Mouse (Mus musculus): Measurements from ENCODE around the gene Eif4b.

Eif4b gene

DNA sequence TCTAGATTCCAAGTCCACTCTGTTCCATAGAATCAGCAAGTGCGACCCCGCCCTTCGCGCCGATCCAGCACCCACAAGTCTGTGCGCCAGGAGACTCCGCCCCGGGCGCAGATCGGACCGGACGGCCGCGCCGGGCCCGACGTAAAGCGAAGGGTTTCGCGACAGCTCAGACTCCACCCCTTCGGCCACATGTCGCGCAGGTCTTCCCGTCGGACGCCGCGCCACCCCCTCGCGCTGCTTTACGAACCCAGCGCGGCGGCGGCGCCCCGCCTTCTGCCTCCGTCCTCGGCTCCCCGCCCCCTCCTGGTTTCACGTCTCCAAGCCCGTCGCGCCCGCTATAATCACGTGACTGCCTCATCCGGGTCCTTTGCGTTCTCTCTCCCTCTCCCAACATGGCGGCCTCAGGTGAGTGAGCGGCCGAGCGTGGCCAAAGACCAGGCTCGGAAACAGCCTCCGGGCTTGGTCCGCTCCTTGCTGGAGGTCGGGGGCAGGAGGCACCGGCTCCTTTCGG, at the start of gene Eif4b:
Eif4b (plus strand) TSS at position 215 of the 511 bp plus-strand sequence.
- DNase-seq (ENCODE audit: low spot score), result peak; percentile 99

DNA sequence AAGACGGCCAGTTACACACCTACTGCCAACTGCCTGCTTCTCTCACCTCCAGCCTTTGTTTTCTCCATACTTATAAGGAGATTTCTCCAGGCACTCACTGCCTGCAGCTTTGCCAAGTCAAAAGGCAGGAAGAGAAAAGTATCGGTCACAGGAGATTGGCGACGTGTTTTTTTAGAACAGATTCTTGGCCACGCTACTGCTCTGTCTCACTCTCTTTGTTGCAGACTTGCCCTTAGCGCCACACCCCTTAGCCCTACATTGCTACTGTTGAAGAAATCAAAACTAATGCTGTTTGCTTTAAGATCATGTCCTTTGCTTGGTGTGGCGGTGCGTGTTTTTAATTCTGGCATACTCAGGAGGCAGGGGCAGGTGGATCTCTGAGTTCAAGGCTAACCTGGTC, 49.7 kb upstream of the Eif4b start:
- DNase-seq (ENCODE audit: low spot score), result no peak

GRCm38 (mm10) chr15:102025136-102025872, 48.3 kb upstream of the Eif4b start:
- DNase-seq (ENCODE audit: low spot score), result no peak

GRCm38 (mm10) chr15:102026430-102026829, 47.1 kb upstream of the Eif4b start:
- DNase-seq (ENCODE audit: low spot score), result no peak

DNA sequence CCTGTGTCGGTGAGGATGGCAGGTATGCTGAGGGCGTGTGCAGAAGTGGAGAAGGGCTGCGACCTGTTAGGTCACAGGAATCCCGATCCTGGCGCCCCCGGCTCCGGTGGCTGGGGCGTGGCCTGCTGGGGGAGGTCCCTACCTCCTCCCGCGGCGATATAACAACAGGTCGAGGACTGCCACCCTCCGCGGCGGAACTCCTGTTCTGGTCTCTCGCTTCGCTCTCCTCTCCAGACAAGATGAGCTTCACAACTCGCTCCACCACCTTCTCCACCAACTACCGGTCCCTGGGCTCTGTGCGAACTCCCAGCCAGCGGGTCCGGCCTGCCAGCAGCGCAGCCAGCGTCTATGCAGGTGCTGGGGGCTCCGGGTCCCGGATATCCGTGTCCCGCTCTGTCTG, 45.5 kb upstream of the Eif4b start, which contains the start of gene Krt18:
Krt18 (plus strand) TSS at position 141 of the 400 bp plus-strand sequence.
- no peak for DNase-seq (ENCODE audit: low spot score)

DNA sequence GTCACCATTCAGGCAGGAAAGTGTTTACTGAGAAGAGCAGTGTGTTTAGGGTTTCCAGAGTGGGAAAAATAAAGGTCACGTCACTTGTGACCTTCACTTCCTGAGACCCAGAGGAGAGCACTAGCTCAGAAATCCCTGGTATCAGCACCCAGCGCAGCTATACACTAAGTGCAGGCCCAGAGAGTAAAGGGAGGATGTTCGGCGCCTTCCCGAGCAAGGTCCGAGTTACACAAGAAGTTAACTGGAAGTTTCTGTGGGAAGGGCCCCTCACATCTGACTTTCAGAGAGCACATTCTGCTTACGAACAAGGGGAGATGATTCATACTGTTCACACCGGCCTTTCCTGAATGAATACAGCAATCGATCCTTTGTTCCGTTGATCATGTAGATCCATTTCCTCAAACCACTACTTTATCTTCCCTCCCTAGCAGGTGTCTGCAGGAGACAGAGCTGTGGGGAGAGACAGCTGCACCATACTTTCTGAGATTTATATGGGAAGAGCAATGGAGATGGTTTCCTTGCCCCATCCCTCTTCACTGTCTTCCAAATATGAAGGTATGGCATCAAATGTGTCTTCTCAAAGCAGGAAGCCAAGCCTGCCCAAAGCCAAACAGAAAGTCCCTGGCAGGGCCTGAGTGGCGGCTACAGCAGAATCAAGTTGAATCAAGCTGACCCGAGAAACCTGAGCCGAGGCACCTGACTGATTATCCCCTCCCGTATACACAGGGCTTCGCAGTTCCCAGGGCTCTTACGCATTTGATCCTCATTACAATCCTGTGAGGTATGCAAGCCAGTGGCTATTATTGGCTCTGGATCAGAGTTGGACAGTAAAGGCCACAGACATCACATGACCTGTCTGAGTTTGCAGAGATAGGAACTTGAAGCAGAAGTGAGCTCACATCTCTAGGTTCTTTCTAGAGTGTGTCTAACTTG, 39.2 kb upstream of the Eif4b start:
- no peak for DNase-seq (ENCODE audit: low spot score)

DNA sequence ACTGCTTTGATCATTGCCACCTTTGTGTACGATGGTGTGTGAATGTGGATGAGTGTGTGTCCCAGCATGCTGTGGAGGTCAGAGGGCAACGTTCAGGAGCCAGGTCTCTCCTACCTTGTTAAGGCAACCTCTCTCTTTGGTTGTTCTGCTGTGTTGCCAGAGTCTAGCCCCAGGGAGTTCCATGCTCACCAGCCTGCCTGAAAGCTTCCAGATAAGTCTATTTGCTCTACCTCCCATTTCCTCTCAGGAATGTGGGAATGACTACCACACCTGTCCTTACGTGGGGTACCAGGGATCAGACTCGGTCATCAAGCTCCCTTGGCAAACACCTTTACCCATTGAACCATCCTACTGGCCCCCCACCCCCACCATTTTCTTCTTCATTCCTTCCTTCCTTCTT, 33.3 kb upstream of the Eif4b start:
- DNase-seq (ENCODE audit: low spot score), result no peak

DNA sequence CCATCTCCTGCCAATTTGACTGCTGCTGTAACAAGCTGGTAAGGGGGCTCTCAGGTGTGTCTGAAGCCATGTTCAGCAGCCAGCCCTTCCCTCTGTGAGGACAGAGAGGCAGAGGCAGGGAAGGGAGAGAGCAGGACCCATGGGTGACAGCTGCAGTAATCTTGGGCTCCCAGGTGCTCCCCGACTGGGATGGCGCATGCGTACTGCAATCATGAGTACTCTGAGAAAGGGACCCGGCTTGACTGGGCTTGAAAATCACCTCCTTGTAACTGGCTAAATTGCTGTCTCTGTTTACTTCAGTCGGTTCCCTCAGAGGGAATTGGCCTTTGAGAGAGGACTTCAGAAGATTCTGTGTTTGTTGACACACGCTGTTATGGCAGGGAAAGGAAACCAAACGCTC, 31.6 kb upstream of the Eif4b start:
- no peak for DNase-seq (ENCODE audit: low spot score)

GRCm38 (mm10) chr15:102044745-102045144, 28.8 kb upstream of the Eif4b start:
- no peak for DNase-seq (ENCODE audit: low spot score)

DNA sequence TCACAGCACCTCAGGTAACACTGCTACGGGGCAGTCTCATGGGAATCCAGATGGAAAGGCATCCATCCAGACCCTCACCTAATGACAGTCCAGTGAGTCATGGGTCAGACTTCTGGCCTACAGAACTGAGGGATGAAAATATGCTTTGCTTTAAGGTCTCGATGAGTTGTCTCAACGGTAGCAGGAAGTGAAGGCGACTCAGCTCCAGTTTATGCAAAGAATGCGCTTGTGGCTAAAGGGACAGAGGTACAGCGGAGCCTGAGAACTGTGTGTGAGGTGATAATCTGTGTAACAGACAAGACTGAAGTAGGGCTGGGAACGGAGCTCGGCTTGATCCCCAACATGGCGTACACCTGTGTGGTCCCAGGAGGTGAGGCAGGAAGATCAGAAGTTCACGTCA, 27.9 kb upstream of the Eif4b start:
- DNase-seq (ENCODE audit: low spot score), result no peak

GRCm38 (mm10) chr15:102048006-102048405, 25.6 kb upstream of the Eif4b start:
- DNase-seq (ENCODE audit: low spot score), result no peak

- DNase-seq (ENCODE audit: low spot score), result no peak
Observed at GRCm38 (mm10) chr15:102049871-102050270, 23.7 kb upstream of the Eif4b start.

DNA sequence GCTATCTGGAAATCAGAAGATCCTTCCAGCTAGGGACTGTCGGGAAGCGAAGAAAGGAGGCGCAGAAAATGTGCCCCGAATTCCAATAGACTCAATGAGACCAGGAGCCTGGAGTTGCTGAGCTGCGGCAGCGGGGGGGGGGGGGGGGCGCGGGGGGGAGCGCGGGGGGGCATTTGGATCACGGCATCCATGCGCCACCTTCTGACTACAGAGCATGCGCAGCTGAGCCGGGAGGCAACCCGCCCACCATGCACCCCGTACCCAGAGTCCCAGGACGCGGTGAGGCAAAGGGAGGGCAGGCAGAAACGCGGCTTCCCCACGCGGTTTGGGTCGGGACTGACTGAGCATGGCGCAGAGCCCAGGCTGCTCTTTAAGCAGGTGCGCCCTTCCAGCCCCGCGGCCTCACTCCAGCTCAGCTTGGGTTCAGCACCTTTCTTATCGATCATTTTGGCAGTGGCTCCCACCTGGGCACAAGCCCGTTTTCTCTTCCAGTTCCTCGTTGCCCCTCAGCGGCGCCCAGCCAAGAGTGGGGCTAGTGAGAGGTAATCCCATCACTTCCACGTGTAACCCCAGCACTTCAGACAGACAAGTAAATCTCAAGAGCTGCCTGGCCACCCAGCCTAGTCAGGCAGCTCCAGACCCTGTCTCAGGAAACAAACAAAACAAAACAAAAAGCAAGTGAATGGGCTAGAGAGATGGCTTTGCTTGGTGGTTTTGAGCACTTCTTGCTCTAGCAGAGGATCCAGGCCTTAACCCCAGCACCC, 21.5 kb upstream of the Eif4b start:
- no peak for DNase-seq (ENCODE audit: low spot score)

GRCm38 (mm10) chr15:102056495-102057174, 16.9 kb upstream of the Eif4b start:
- no peak for DNase-seq (ENCODE audit: low spot score)

DNA sequence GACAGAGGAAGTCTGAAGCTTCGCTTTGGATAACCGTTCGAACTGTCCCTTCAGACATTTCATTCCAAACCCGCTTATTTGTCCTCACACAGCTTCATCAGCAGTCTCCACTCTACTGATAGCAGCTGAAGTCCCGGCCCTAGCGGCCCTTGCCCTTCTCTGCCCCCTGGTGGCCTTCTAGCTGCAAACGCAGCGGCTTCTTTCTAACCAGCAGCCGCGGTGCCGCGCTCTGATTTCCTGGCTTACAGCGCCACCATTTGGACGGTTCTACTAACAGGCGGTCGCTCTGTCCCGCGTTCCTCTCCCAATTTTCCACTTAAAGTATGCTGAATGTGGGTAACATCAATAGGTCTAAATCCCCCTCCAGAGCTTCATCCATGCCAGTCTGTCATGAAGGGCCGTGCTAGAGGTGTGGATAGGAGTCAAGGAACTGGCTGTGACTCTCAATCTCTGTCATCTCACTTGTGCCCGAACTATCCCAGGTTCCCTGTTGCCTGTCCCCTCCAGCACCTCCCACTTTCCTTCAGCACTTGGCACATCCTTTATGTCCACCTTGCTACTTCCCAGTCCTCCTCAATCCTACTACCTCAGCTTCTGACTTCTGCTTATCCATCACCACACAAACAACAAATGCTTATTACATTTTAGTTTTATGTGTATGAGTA, 7.8 kb upstream of the Eif4b start:
- peak; percentile 89 for DNase-seq (ENCODE audit: low spot score)

DNA sequence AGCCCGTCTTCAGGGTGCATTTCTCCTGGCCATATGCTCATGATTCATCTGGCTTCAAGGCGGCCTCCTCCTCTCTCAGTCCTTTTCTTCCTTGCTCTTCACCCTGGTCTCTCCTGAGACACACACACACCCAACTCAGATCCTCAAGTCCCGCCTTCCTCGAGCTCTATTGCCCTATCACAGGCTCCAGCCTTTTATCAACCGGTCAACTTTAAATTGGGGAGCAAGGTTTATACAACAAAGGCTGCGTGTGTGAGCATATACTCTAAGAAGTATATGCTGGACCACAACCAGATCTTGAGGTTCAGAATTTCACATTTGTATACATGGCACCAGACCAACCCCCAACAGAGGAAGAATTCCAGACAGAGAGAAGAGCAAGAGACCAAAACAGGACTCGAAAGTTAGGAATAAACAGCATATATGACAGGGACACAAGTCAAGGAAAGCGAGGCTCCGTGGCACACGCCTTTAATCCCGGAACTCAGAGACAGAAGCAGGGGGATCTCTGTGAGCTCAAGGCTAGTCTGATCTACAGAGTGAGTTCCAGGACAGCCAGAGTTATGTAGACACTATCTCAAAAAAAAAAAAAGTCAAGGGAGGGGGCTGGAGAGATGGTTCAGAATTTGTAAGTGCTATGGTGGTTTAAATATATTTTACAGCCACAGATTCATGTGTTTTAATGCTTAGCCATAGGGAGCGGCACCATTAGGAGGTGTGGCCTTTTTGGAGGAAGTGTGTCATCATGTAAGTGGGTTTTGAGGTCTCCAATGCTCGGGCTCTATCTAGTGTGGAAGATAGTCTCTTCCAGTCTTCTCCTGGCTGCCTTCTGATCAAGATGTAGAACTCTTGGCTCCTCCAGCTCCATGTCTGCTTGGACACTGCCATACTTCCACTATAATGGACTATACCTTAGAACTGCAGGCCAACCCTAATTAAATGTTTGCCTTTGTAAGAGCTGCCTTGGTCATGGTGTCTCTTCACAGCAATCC, 2.8 kb upstream of the Eif4b start:
- no peak for DNase-seq (ENCODE audit: low spot score)

DNA sequence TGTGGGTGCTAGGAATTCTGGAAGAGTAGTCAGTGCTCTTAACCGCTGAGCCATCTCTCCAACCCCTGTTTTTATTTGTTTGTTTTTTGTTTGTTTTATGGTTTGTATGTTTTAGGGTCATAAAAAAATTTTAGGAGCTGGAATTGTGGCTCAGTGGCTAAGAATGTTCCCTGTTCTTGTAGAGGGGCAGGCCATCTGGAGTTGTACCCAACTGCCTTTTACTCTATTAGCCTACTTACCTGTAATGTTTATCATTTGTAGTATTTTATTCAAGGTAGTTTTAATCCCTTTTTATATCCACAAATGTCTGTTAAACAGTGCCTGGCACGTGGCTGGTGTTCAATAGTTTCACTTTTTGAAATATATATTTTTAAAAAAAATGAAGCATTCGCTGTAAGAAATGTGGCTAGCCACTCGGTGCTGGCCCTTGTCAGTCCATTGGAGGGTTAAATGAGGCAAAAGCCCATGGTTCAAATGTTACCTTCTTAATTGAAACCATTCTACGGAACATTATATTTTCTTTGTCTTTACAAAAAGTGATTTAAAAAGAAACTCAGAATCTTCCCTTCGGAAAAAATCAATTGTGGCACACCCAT, 512 bp upstream of the Eif4b start:
- DNase-seq (ENCODE audit: low spot score), result no peak

DNA sequence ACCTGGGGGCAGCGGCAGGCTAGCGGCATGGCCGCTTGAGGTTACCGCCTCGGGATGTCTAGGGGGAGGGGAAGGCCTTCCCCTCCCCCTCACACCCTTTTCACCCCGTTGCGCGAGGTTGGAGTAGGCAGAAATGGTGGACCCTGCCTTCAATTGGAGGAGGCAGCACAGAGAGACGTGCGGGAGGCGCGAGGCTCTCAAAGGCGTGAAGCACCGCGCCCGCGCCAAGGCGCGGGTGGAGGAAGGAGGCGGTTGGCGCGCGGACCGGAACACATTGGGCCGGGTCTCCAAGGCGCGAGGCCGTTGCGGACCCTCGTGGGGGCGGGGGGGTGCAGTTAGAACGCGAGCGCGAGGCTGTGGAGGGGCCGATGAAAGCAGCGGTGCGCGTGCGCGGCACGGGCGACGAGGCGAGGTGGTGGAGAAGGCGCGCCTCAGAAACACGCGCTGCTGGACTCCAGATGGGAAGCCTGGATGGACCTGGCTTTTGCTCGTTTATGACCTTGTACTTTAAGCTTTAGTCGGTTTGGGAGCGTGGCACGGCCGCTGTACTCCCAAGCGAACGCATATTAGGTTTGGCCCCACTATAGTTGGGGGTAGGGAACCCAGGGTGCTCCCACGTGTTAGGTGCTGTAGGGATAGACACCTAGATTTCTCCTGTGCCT, 628 bp downstream of the Eif4b start:
- peak; percentile 47 for DNase-seq (ENCODE audit: low spot score)

All from left cerebral cortex, adult 11 months (tissue).